Mouse (Mus musculus) CH12.LX (cell line): ENCODE measurements around the gene Cebpa. TPM values are rescaled to one million over a fixed set of nuclear protein-coding genes. Genes with fewer than 3 reads are reported as not detected.

Experiments
- DNase-seq: peaks from one replicate; pipeline ENCODE4 v3.0.0-alpha.2; 2013; ENCODE audit errors: extremely low read depth
- H3K27ac ChIP-seq: 2 replicates; pipeline ENCODE4 v1.5.1; 2012; ENCODE audit warnings: low read depth, mild to moderate bottlenecking, control low read depth, moderate library complexity; ENCODE audit not compliant: insufficient read depth
- H3K27me3 ChIP-seq: replicated peaks from 2 replicates; pipeline ENCODE3; 2012; ENCODE audit warnings: inconsistent platforms
- H3K36me3 ChIP-seq, 2 experiments: replicated peaks in 1 of 2; 2 replicates each; pipeline versions ENCODE3 to v1.6.1; 2012; ENCODE audit warnings: inconsistent platforms in 1 of 2, low read length in 1 of 2, mild to moderate bottlenecking in 1 of 2, mixed read lengths in 1 of 2, moderate library complexity in 1 of 2; ENCODE audit not compliant: control insufficient read depth in 1 of 2, insufficient read depth in 1 of 2
- H3K4me1 ChIP-seq, 2 experiments: 2 replicates each; pipeline ENCODE4 v1.6.1; 2012; ENCODE audit warnings: inconsistent platforms in 1 of 2, moderate library complexity in 1 of 2; ENCODE audit not compliant: insufficient read depth in 2 of 2, control insufficient read depth in 1 of 2
- H3K4me2 ChIP-seq: 2 replicates; pipeline ENCODE4 v1.6.1; 2012; ENCODE audit warnings: low read depth, mild to moderate bottlenecking, control low read depth; ENCODE audit not compliant: poor library complexity, insufficient read depth, severe bottlenecking
- H3K4me3 ChIP-seq, 3 experiments: fragments of 150-350 bp in 1 of 3; sonication (generic) in 1 of 3; replicated peaks in 1 of 3; 2 replicates each; pipeline versions ENCODE3 to v1.5.1; 2011 to 2012; ENCODE audit warnings: low read depth in 2 of 3, low read length in 2 of 3, mild to moderate bottlenecking in 2 of 3, moderate library complexity in 2 of 3, control low read depth in 1 of 3, improper control_type of control experiment in 1 of 3, inconsistent platforms in 1 of 3, mixed read lengths in 1 of 3; ENCODE audit not compliant: poor library complexity in 1 of 3
- H3K79me2 ChIP-seq: replicated peaks from 2 replicates; pipeline ENCODE4 v1.6.1; 2012; ENCODE audit warnings: mild to moderate bottlenecking, moderate library complexity; ENCODE audit not compliant: control insufficient read depth, poor library complexity, insufficient read depth, severe bottlenecking; ENCODE audit errors: extremely low read depth
- H3K9ac ChIP-seq: 2 replicates; pipeline ENCODE4 v1.6.1; 2012; ENCODE audit warnings: low read depth, mild to moderate bottlenecking, control low read depth, moderate library complexity; ENCODE audit not compliant: insufficient read depth
- H3K9me3 ChIP-seq: replicated peaks from 2 replicates; pipeline ENCODE3; 2012; ENCODE audit warnings: low read length, inconsistent platforms, mixed read lengths
- BHLHE40 ChIP-seq: IDR thresholded peaks from 2 replicates; pipeline ENCODE4 v1.6.1; 2011; ENCODE audit warnings: mild to moderate bottlenecking, low read depth, low read length, improper control_type of control experiment
- CHD1 ChIP-seq: IDR thresholded peaks from 2 replicates; pipeline ENCODE4 v1.6.1; 2012; ENCODE audit warnings: low read depth, low read length, improper control_type of control experiment, inconsistent platforms
- CHD2 ChIP-seq: IDR thresholded peaks from 2 replicates; pipeline ENCODE4 v1.6.1; 2011; ENCODE audit warnings: low read length, improper control_type of control experiment
- CTCF ChIP-seq, 2 experiments: IDR thresholded peaks in 1 of 2; conservative IDR thresholded peaks in 1 of 2; 2 replicates each; pipeline ENCODE4 v1.5.1; 2011 to 2012; ENCODE audit warnings: low read depth in 2 of 2, low read length in 2 of 2, improper control_type of control experiment in 1 of 2, inconsistent platforms in 1 of 2, mild to moderate bottlenecking in 1 of 2, moderate library complexity in 1 of 2
- EP300 ChIP-seq: IDR thresholded peaks from 2 replicates; pipeline ENCODE4 v1.6.1; 2011; ENCODE audit warnings: low read length, improper control_type of control experiment
- ETS1 ChIP-seq: conservative IDR thresholded peaks from 2 replicates; pipeline ENCODE4 v1.6.1; 2012; ENCODE audit warnings: low read depth, mild to moderate bottlenecking, inconsistent platforms, low read length, improper control_type of control experiment, moderate library complexity
- GABPA ChIP-seq: IDR thresholded peaks from 2 replicates; pipeline ENCODE4 v1.6.1; 2012; ENCODE audit warnings: low read depth, low read length, improper control_type of control experiment, inconsistent platforms; ENCODE audit not compliant: insufficient replicate concordance
- IRF4 ChIP-seq: IDR thresholded peaks from 2 replicates; pipeline ENCODE4 v1.6.1; 2014; ENCODE audit warnings: low read depth, mild to moderate bottlenecking, inconsistent platforms, low read length, improper control_type of control experiment
- JUN ChIP-seq: IDR thresholded peaks from 2 replicates; pipeline ENCODE4 v1.6.1; 2011; ENCODE audit warnings: low read depth, mild to moderate bottlenecking, low read length, improper control_type of control experiment, moderate library complexity; ENCODE audit not compliant: insufficient read depth
- JUND ChIP-seq: conservative IDR thresholded peaks from 2 replicates; pipeline ENCODE4 v1.6.1; 2011; ENCODE audit warnings: low read depth, low read length, improper control_type of control experiment
- KAT2A ChIP-seq: IDR thresholded peaks from 2 replicates; pipeline ENCODE4 v1.6.1; 2012; ENCODE audit warnings: low read length, improper control_type of control experiment, inconsistent platforms; ENCODE audit not compliant: insufficient replicate concordance
- MAFK ChIP-seq: IDR thresholded peaks from 2 replicates; pipeline ENCODE4 v1.6.1; 2011; ENCODE audit warnings: low read length, improper control_type of control experiment; ENCODE audit not compliant: insufficient replicate concordance
- MAX ChIP-seq: IDR thresholded peaks from 2 replicates; pipeline ENCODE4 v1.6.1; 2011; ENCODE audit warnings: low read length, improper control_type of control experiment
- MEF2A ChIP-seq: IDR thresholded peaks from 2 replicates; pipeline ENCODE4 v1.6.1; 2014; ENCODE audit warnings: low read depth, mild to moderate bottlenecking, inconsistent platforms, low read length, improper control_type of control experiment, borderline replicate concordance
- MYC ChIP-seq: IDR thresholded peaks from 2 replicates; pipeline ENCODE4 v1.6.1; 2011; ENCODE audit warnings: low read depth, mild to moderate bottlenecking, improper control_type of control experiment, low read length
- NRF1 ChIP-seq: IDR thresholded peaks from 2 replicates; pipeline ENCODE4 v1.6.1; 2014; ENCODE audit warnings: low read depth, mild to moderate bottlenecking, inconsistent platforms, low read length, improper control_type of control experiment, moderate library complexity
- POLR2AphosphoS2 ChIP-seq: IDR thresholded peaks from 2 replicates; pipeline ENCODE4 v1.6.1; 2011; ENCODE audit warnings: low read depth, low read length, improper control_type of control experiment
- RAD21 ChIP-seq: IDR thresholded peaks from 2 replicates; pipeline ENCODE4 v1.6.1; 2011; ENCODE audit warnings: low read depth, mild to moderate bottlenecking, low read length, improper control_type of control experiment, moderate library complexity
- RCOR1 ChIP-seq: conservative IDR thresholded peaks from 2 replicates; pipeline ENCODE4 v1.6.1; 2012; ENCODE audit warnings: low read depth, mild to moderate bottlenecking, inconsistent platforms, low read length, improper control_type of control experiment
- SIN3A ChIP-seq: IDR thresholded peaks from 2 replicates; pipeline ENCODE4 v1.6.1; 2012; ENCODE audit warnings: low read length, improper control_type of control experiment, inconsistent platforms
- SMC3 ChIP-seq: IDR thresholded peaks from 2 replicates; pipeline ENCODE4 v1.6.1; 2011; ENCODE audit warnings: low read depth, low read length, improper control_type of control experiment
- TBP ChIP-seq: conservative IDR thresholded peaks from 2 replicates; pipeline ENCODE4 v1.6.1; 2011; ENCODE audit warnings: low read depth, low read length, improper control_type of control experiment
- TCF12 ChIP-seq: IDR thresholded peaks from 2 replicates; pipeline ENCODE4 v1.6.1; 2014; ENCODE audit warnings: low read depth, mild to moderate bottlenecking, inconsistent platforms, low read length, improper control_type of control experiment
- UBTF ChIP-seq: IDR thresholded peaks from 2 replicates; pipeline ENCODE4 v1.6.1; 2012; ENCODE audit warnings: low read depth, mild to moderate bottlenecking, inconsistent platforms, low read length, improper control_type of control experiment, moderate library complexity
- USF1 ChIP-seq: IDR thresholded peaks from 2 replicates; pipeline ENCODE4 v1.6.1; 2014; ENCODE audit warnings: low read depth, mild to moderate bottlenecking, inconsistent platforms, low read length, improper control_type of control experiment
- USF2 ChIP-seq: conservative IDR thresholded peaks from 2 replicates; pipeline ENCODE4 v1.6.1; 2011; ENCODE audit warnings: low read depth, low read length, improper control_type of control experiment
- ZC3H11A ChIP-seq: IDR thresholded peaks from 2 replicates; pipeline ENCODE4 v1.6.1; 2012; ENCODE audit warnings: low read depth, mild to moderate bottlenecking, inconsistent platforms, low read length, improper control_type of control experiment
- ZKSCAN1 ChIP-seq: IDR thresholded peaks from 2 replicates; pipeline ENCODE4 v1.6.1; 2012; ENCODE audit warnings: low read depth, inconsistent platforms, low read length, improper control_type of control experiment, borderline replicate concordance
- ZMIZ1 ChIP-seq: IDR thresholded peaks from 2 replicates; pipeline ENCODE4 v1.6.1; 2012; ENCODE audit warnings: low read depth, mild to moderate bottlenecking, inconsistent platforms, low read length, improper control_type of control experiment
- ZNF384 ChIP-seq: IDR thresholded peaks from 2 replicates; pipeline ENCODE4 v1.6.1; 2012; ENCODE audit warnings: low read depth, low read length, improper control_type of control experiment, inconsistent platforms
- dilution Hi-C: fragments of 300-500 bp; cut with MboI; formaldehyde crosslinking; loops from 2 replicates; pipeline ENCODE4 v1.14.3; 2020; ENCODE audit warnings: low sequenced_read_pairs; ENCODE audit not compliant: extremely low pct_unique_long_range_greater_than_20kb, extremely low pct_ligation_motif_present
- in situ Hi-C: fragments of 300-500 bp; cut with MboI; formaldehyde crosslinking; loops from 3 replicates; pipeline ENCODE4 v1.14.3; 2019; ENCODE audit warnings: low sequenced_read_pairs, low pct_ligation_motif_present, low pct_unique_long_range_greater_than_20kb, mixed read lengths
- polyA plus RNA-seq: library from polyadenylated mRNA; unstranded; fragments of >175 nt; gene quantifications from 2 replicates; pipeline ENCODE4 v1.2.1, GENCODE M21; 2012; ENCODE audit warnings: low read depth; ENCODE audit not compliant: insufficient read length
- total RNA-seq, 2 experiments: library from RNA; depleted of rRNA; stranded (reverse); fragments of 300-350 nt in 1 of 2; fragments of >200 nt in 1 of 2; gene quantifications; 2 replicates each; pipeline ENCODE4 v1.2.3; 2012 to 2014

Cebpa gene
- total and polyA plus RNA-seq, 3 experiments, result not detected

DNA sequence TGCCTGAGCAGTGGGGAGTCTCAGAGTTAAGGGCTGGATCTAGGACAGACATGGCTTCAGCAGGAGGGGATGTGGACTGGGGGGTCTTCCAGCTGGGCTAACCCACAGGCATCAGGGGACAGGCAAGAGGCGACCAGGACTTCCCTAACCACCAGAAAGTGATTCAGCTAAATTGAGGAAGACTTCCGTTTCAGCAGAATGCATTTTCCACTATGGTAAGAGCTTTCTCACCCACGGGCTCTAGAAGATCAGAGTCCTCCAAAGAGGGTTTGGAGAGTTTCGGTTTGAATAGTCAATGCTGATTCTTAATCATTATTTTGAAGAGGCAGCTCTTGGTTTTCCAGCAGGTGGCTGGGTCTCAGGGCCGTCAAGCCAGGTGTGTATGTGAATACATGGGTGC lies 20.8 kb downstream of the Cebpa start:
- in situ Hi-C loops, result no loop called here
- H3K79me2 ChIP-seq, result no peaks in the 10 kb centered on the region
- DNase-seq, result peak; percentile 60
- no peaks in the 10 kb centered on the region for H3K27me3 ChIP-seq
- H3K4me2 ChIP-seq, result no peak overlapping the region
- H3K9ac ChIP-seq, result no peak overlapping the region
- H3K4me1 ChIP-seq, result peaks cover 12 to 43% of the 10 kb centered on the region in 2 experiments
- dilution Hi-C loops, result no loop called here
- H3K9me3 ChIP-seq, result no peaks in the 10 kb centered on the region
- H3K4me3 ChIP-seq, result no peak overlapping the region
- no peak for TF ChIP-seq RAD21
- TF ChIP-seq MAFK, result peak; percentile 58; the same call in 1 of the 2 replicates
- no peak for TF ChIP-seq USF1
- TF ChIP-seq KAT2A, result no peak
- no peak for TF ChIP-seq NRF1
- no peak for TF ChIP-seq POLR2AphosphoS2
- no peak for TF ChIP-seq MAX
- no peak for TF ChIP-seq ZMIZ1
- peak; percentile 73 for TF ChIP-seq JUN
- TF ChIP-seq RCOR1, result 0 out of 2 replicates have a peak, but pooled peaks have one; percentile 51
- no peak for TF ChIP-seq CHD2
- peak; percentile 70; the same call in 1 of the 2 replicates for TF ChIP-seq MEF2A
- no peak for TF ChIP-seq SIN3A
- no peak for TF ChIP-seq ZNF384
- TF ChIP-seq CHD1, result no peak
- peak; percentile 85 for TF ChIP-seq JUND
- TF ChIP-seq MYC, result no peak
- TF ChIP-seq EP300, result peak; percentile 94
- TF ChIP-seq GABPA, result no peak
- TF ChIP-seq SMC3, result no peak
- TF ChIP-seq ZKSCAN1, result no peak
- TF ChIP-seq ZC3H11A, result no peak
- TF ChIP-seq TBP, result no peak
- TF ChIP-seq IRF4, result peak; percentile 90
- TF ChIP-seq BHLHE40, result peak; percentile 60
- no peak for TF ChIP-seq CTCF (conservative IDR thresholded peaks at IDR 0.05 in 1 of 2, IDR thresholded peaks at IDR 0.05 in 1 of 2; ENCODE audit: low read depth in 2 of 2, low read length in 2 of 2)
- TF ChIP-seq USF2, result no peak
- TF ChIP-seq TCF12, result peak; percentile 89
- TF ChIP-seq ETS1, result peak; percentile 74
- no peak for TF ChIP-seq UBTF
- no peaks in the 10 kb centered on the region for H3K36me3 ChIP-seq
- no peak overlapping the region for H3K27ac ChIP-seq
